In genomic region chr11:72153122-72153862, GRCm38 (mm10) we compare ENCODE assay signal across 22 mouse cellular contexts. TPM values are rescaled to one million over a fixed set of nuclear protein-coding genes. Genes with fewer than 3 reads are reported as not detected.
DNase-seq lines count a peak whose midpoint lies in the region; ATAC-seq and TF ChIP-seq lines count a peak whose summit lies in the region.
"Had no signal": no experiment of that assay in that cellular context is flagged by ENCODE, and none has a peak within 500 bp of the region (broad histone marks: within the 10 kb centered on the region; RNA-seq: fewer than 3 reads in every experiment).

No protein-coding gene starts in this region.

- H3K9ac ChIP-seq in kidney, embryonic 16.5 days (replicated peaks; ENCODE audit: low read length), result no peak overlapping the region
- no peak overlapping the region for H3K9ac ChIP-seq in midbrain, embryonic 11.5 days (ENCODE audit: low read length)
- H3K9ac ChIP-seq in midbrain, embryonic 14.5 days (replicated peaks; ENCODE audit: low read length), result no peak overlapping the region
- no peak overlapping the region for H3K9ac ChIP-seq in lung, embryonic 14.5 days
- H3K9ac ChIP-seq: forebrain, embryonic 12.5 days; heart, embryonic 15.5 days; hindbrain, embryonic 15.5 days; intestine, embryonic 15.5 days; liver, embryonic 12.5 days; midbrain, embryonic 12.5 days had no signal

- TF ChIP-seq CTCF in lung, embryonic 14.5 days (IDR thresholded peaks at IDR 0.05; ENCODE audit: low read depth), result no peak
- TF ChIP-seq CTCF in olfactory bulb, adult 2 months (IDR thresholded peaks at IDR 0.05; ENCODE audit: insufficient read depth, low read depth, low read length), result no peak

- no peak overlapping the region for H3K4me2 ChIP-seq in kidney, embryonic 16.5 days (replicated peaks; ENCODE audit: low read depth, low read length)
- no peak overlapping the region for H3K4me2 ChIP-seq in midbrain, embryonic 11.5 days
- no peak overlapping the region for H3K4me2 ChIP-seq in midbrain, embryonic 14.5 days (ENCODE audit: low read length)
- no peak overlapping the region for H3K4me2 ChIP-seq in lung, embryonic 14.5 days
- H3K4me2 ChIP-seq: forebrain, embryonic 12.5 days; heart, embryonic 15.5 days; hindbrain, embryonic 15.5 days; intestine, embryonic 15.5 days; liver, embryonic 12.5 days; midbrain, embryonic 12.5 days had no signal

- no peaks in the 10 kb centered on the region for H3K9me3 ChIP-seq in kidney, embryonic 16.5 days (ENCODE audit: low read length)
- H3K9me3 ChIP-seq in midbrain, embryonic 11.5 days (ENCODE audit: control insufficient read depth, low read length), result no peaks in the 10 kb centered on the region
- no peaks in the 10 kb centered on the region for H3K9me3 ChIP-seq in midbrain, embryonic 14.5 days (ENCODE audit: control insufficient read depth, low read length)
- H3K9me3 ChIP-seq in lung, embryonic 14.5 days (ENCODE audit: low read depth, low read length), result no peaks in the 10 kb centered on the region
- H3K9me3 ChIP-seq: forebrain, embryonic 12.5 days; heart, embryonic 15.5 days; hindbrain, embryonic 15.5 days; intestine, embryonic 15.5 days; liver, embryonic 12.5 days; midbrain, embryonic 12.5 days had no signal

- peak; percentile 62; the same call in 1 of the 2 replicates for ATAC-seq in kidney, embryonic 16.5 days (ENCODE audit: low FRiP score, low TSS enrichment)
- no peak; the same call in 1 of the 2 replicates for ATAC-seq in midbrain, embryonic 11.5 days (ENCODE audit: low FRiP score)
- ATAC-seq in midbrain, embryonic 14.5 days (ENCODE audit: low FRiP score, low TSS enrichment), result no peak
- ATAC-seq in lung, embryonic 14.5 days (ENCODE audit: insufficient read depth), result peak; percentile 38; the same call in 1 of the 2 replicates
- ATAC-seq in granulocyte monocyte progenitor cell, adult 5-6 weeks (replicated peaks; ENCODE audit: poor library complexity, severe bottlenecking), result no peak
- ATAC-seq: intestine, embryonic 15.5 days; liver, embryonic 12.5 days had no signal

- peaks cover 8% of the 10 kb centered on the region for H3K4me1 ChIP-seq in kidney, embryonic 16.5 days (ENCODE audit: insufficient read depth, low read length)
- H3K4me1 ChIP-seq in midbrain, embryonic 11.5 days (ENCODE audit: control insufficient read depth, insufficient read depth, low read length), result peaks cover 10% of the 10 kb centered on the region
- H3K4me1 ChIP-seq in midbrain, embryonic 14.5 days (ENCODE audit: control insufficient read depth, insufficient read depth, low read length), result peaks cover 17% of the 10 kb centered on the region
- no peaks in the 10 kb centered on the region for H3K4me1 ChIP-seq in lung, embryonic 14.5 days (ENCODE audit: insufficient read depth)
- peaks cover 28% of the 10 kb centered on the region for H3K4me1 ChIP-seq in olfactory bulb, adult 2 months (ENCODE audit: control insufficient read depth, insufficient read depth, low read length)
- H3K4me1 ChIP-seq: heart, embryonic 15.5 days; liver, embryonic 12.5 days had no signal

- H3K27me3 ChIP-seq in kidney, embryonic 16.5 days (ENCODE audit: insufficient read depth, low read length), result no peaks in the 10 kb centered on the region
- no peaks in the 10 kb centered on the region for H3K27me3 ChIP-seq in midbrain, embryonic 11.5 days (ENCODE audit: control insufficient read depth, insufficient read depth, low read length)
- no peaks in the 10 kb centered on the region for H3K27me3 ChIP-seq in midbrain, embryonic 14.5 days (ENCODE audit: control insufficient read depth, insufficient read depth, low read length)
- no peaks in the 10 kb centered on the region for H3K27me3 ChIP-seq in lung, embryonic 14.5 days (ENCODE audit: insufficient read depth, low read length)
- H3K27me3 ChIP-seq: forebrain, embryonic 12.5 days; heart, embryonic 15.5 days; hindbrain, embryonic 15.5 days; intestine, embryonic 15.5 days; liver, embryonic 12.5 days; midbrain, embryonic 12.5 days had no signal

- H3K36me3 ChIP-seq in kidney, embryonic 16.5 days (ENCODE audit: insufficient read depth, low read length), result peaks cover 13% of the 10 kb centered on the region; the same call in 1 of the 2 replicates
- peaks cover 8% of the 10 kb centered on the region for H3K36me3 ChIP-seq in midbrain, embryonic 11.5 days (ENCODE audit: control insufficient read depth, insufficient read depth, low read length)
- H3K36me3 ChIP-seq in midbrain, embryonic 14.5 days (ENCODE audit: control insufficient read depth, insufficient read depth, low read length), result peaks cover 51% of the 10 kb centered on the region
- H3K36me3 ChIP-seq in lung, embryonic 14.5 days (ENCODE audit: insufficient read depth), result peaks cover 27% of the 10 kb centered on the region

- no peak overlapping the region for H3K4me3 ChIP-seq in kidney, embryonic 16.5 days (ENCODE audit: low read length)
- no peak overlapping the region for H3K4me3 ChIP-seq in midbrain, embryonic 11.5 days (ENCODE audit: low read depth, low read length)
- H3K4me3 ChIP-seq in midbrain, embryonic 14.5 days (replicated peaks; ENCODE audit: low read depth, low read length), result no peak overlapping the region
- H3K4me3 ChIP-seq in lung, embryonic 14.5 days (ENCODE audit: low read depth, low read length), result no peak overlapping the region
- no peak overlapping the region for H3K4me3 ChIP-seq in olfactory bulb, adult 2 months (ENCODE audit: insufficient read depth, low read depth, low read length)
- H3K4me3 ChIP-seq: forebrain, embryonic 12.5 days; heart, embryonic 15.5 days; hindbrain, embryonic 15.5 days; intestine, embryonic 15.5 days; liver, embryonic 12.5 days; midbrain, embryonic 12.5 days had no signal

- DNase-seq in kidney, adult 8-10 months, result no peak
- peak; percentile 78 for DNase-seq in midbrain, embryonic 11.5 days (ENCODE audit: low spot score, missing footprints)
- DNase-seq in midbrain, embryonic 14.5 days, result no peak
- DNase-seq in lung, embryonic 14.5 days, result no peak
- no peak for DNase-seq in embryo, embryonic 9.5 days (ENCODE audit: extremely low spot score)
- DNase-seq: adrenal gland, postnatal 10 days; cerebellum, adult 9-10 months; gastrocnemius, postnatal 10 days; heart, postnatal 4 days; layer of hippocampus, postnatal 36 days; thymus, postnatal 4 days had no signal

- H3K27ac ChIP-seq in kidney, embryonic 16.5 days (ENCODE audit: low read length), result peak overlapping the region; percentile 57
- H3K27ac ChIP-seq in midbrain, embryonic 11.5 days (ENCODE audit: low read depth, low read length), result no peak overlapping the region
- H3K27ac ChIP-seq in midbrain, embryonic 14.5 days (replicated peaks; ENCODE audit: low read depth, low read length), result no peak overlapping the region
- H3K27ac ChIP-seq in lung, embryonic 14.5 days (ENCODE audit: low read depth), result no peak overlapping the region
- peak overlapping the region; percentile 31; the same call in 1 of the 2 replicates for H3K27ac ChIP-seq in olfactory bulb, adult 2 months (ENCODE audit: insufficient read depth, low read depth, low read length)
- H3K27ac ChIP-seq: forebrain, embryonic 12.5 days; heart, embryonic 15.5 days; hindbrain, embryonic 15.5 days; intestine, embryonic 15.5 days; liver, embryonic 12.5 days; macrophage; midbrain, embryonic 12.5 days had no signal

- TF ChIP-seq POLR2A in olfactory bulb, adult 2 months (IDR thresholded peaks at IDR 0.05; ENCODE audit: insufficient read depth, low read depth, low read length), result no peak

- WGBS in kidney, embryonic 16.5 days, result 69% methylated on average over 12 of the region's 12 CpGs
- 75% methylated on average over 12 of the region's 12 CpGs for WGBS in midbrain, embryonic 11.5 days
- WGBS in midbrain, embryonic 14.5 days, result 76% methylated on average over 12 of the region's 12 CpGs
- WGBS in lung, embryonic 14.5 days, result 75% methylated on average over 12 of the region's 12 CpGs
- 82% methylated on average over 12 of the region's 12 CpGs for WGBS in olfactory bulb, adult 2 months

RNA-seq across cellular contexts. Expression of gene Pitpnm3, which starts 17.7 kb away (rescaled TPM):
- polyA plus RNA-seq in kidney, embryonic 16.5 days (2015; fragmentation: Nextera tagmentation; extraction: Ambion mirVana), result 0.15 and 0.16 TPM in 2 replicates
- 0.56 and 0.99 TPM in 2 replicates for polyA plus RNA-seq in midbrain, embryonic 11.5 days (2014; fragmentation: Nextera tagmentation; extraction: Ambion mirVana)
- polyA plus RNA-seq in midbrain, embryonic 14.5 days (2014; fragmentation: Nextera tagmentation; extraction: Ambion mirVana), result 4.0 and 5.0 TPM in 2 replicates
- 0.89 and 1.0 TPM in 2 replicates for polyA plus RNA-seq in lung, embryonic 14.5 days (2014; fragmentation: Nextera tagmentation; extraction: Ambion mirVana)
- not detected in 2 replicates for polyA plus RNA-seq in olfactory bulb, adult 2 months (2012; ENCODE audit: insufficient read depth, insufficient read length, low replicate concordance, missing spikeins)
- total RNA-seq in granulocyte monocyte progenitor cell, adult 5-6 weeks (2014; fragmentation: Nextera tagmentation), result not detected in 2 replicates
- not detected in 2 replicates for total RNA-seq in granulocyte monocyte progenitor cell, adult 5-6 weeks (2017)
- total RNA-seq: common myeloid progenitor, adult 5-6 weeks had no signal
- polyA plus RNA-seq: macrophage had no signal

RNA-seq across cellular contexts. Expression of gene Gm43951, which starts 53.3 kb away (rescaled TPM):
- polyA plus RNA-seq in kidney, embryonic 16.5 days (2015; fragmentation: Nextera tagmentation; extraction: Ambion mirVana), result 0.09 and 0.21 TPM in 2 replicates
- polyA plus RNA-seq in midbrain, embryonic 11.5 days (2014; fragmentation: Nextera tagmentation; extraction: Ambion mirVana), result 0.06 and 0.12 TPM in 2 replicates
- polyA plus RNA-seq in midbrain, embryonic 14.5 days (2014; fragmentation: Nextera tagmentation; extraction: Ambion mirVana), result 0.12 and 0.19 TPM in 2 replicates
- not detected in 2 replicates for polyA plus RNA-seq in lung, embryonic 14.5 days (2014; fragmentation: Nextera tagmentation; extraction: Ambion mirVana)
- polyA plus RNA-seq in olfactory bulb, adult 2 months (2012; ENCODE audit: insufficient read depth, insufficient read length, low replicate concordance, missing spikeins), result not detected in 2 replicates
- 0.21 TPM in 1 of 2 replicates, not detected in the other for total RNA-seq in granulocyte monocyte progenitor cell, adult 5-6 weeks (2014; fragmentation: Nextera tagmentation)
- 1.0 and 1.1 TPM in 2 replicates for total RNA-seq in granulocyte monocyte progenitor cell, adult 5-6 weeks (2017)

RNA-seq across cellular contexts. Expression of gene 4933427D14Rik, which starts 54.0 kb away (rescaled TPM):
- 11.7 and 13.1 TPM in 2 replicates for polyA plus RNA-seq in kidney, embryonic 16.5 days (2015; fragmentation: Nextera tagmentation; extraction: Ambion mirVana)
- polyA plus RNA-seq in midbrain, embryonic 11.5 days (2014; fragmentation: Nextera tagmentation; extraction: Ambion mirVana), result 19.5 and 20.2 TPM in 2 replicates
- 16.9 and 22.2 TPM in 2 replicates for polyA plus RNA-seq in midbrain, embryonic 14.5 days (2014; fragmentation: Nextera tagmentation; extraction: Ambion mirVana)
- 14.3 and 18.3 TPM in 2 replicates for polyA plus RNA-seq in lung, embryonic 14.5 days (2014; fragmentation: Nextera tagmentation; extraction: Ambion mirVana)
- not detected in 2 replicates for polyA plus RNA-seq in olfactory bulb, adult 2 months (2012; ENCODE audit: insufficient read depth, insufficient read length, low replicate concordance, missing spikeins)
- total RNA-seq in granulocyte monocyte progenitor cell, adult 5-6 weeks (2014; fragmentation: Nextera tagmentation), result 10.4 and 12.1 TPM in 2 replicates
- total RNA-seq in granulocyte monocyte progenitor cell, adult 5-6 weeks (2017), result 7.2 and 34.4 TPM in 2 replicates

RNA-seq across cellular contexts. Expression of gene Txndc17, which starts 54.1 kb away (rescaled TPM):
- 207 and 210 TPM in 2 replicates for polyA plus RNA-seq in kidney, embryonic 16.5 days (2015; fragmentation: Nextera tagmentation; extraction: Ambion mirVana)
- 163 and 168 TPM in 2 replicates for polyA plus RNA-seq in midbrain, embryonic 11.5 days (2014; fragmentation: Nextera tagmentation; extraction: Ambion mirVana)
- 137 and 150 TPM in 2 replicates for polyA plus RNA-seq in midbrain, embryonic 14.5 days (2014; fragmentation: Nextera tagmentation; extraction: Ambion mirVana)
- 182 and 190 TPM in 2 replicates for polyA plus RNA-seq in lung, embryonic 14.5 days (2014; fragmentation: Nextera tagmentation; extraction: Ambion mirVana)
- not detected in 2 replicates for polyA plus RNA-seq in olfactory bulb, adult 2 months (2012; ENCODE audit: insufficient read depth, insufficient read length, low replicate concordance, missing spikeins)
- 115 and 151 TPM in 2 replicates for total RNA-seq in granulocyte monocyte progenitor cell, adult 5-6 weeks (2014; fragmentation: Nextera tagmentation)
- total RNA-seq in granulocyte monocyte progenitor cell, adult 5-6 weeks (2017), result 36.3 and 66.3 TPM in 2 replicates

Comparison
In these comparisons a context has a peak if more than half of its experiments do, and no peak if none do; other contexts are left out.
1. ATAC-seq: peak in kidney, embryonic 16.5 days (single experiment) and lung, embryonic 14.5 days (single experiment); none in midbrain, embryonic 11.5 days (single experiment), midbrain, embryonic 14.5 days (single experiment) and granulocyte monocyte progenitor cell, adult 5-6 weeks (single experiment).
2. H3K27ac ChIP-seq: peak in kidney, embryonic 16.5 days (single experiment) and olfactory bulb, adult 2 months (single experiment); none in midbrain, embryonic 11.5 days (single experiment), midbrain, embryonic 14.5 days (single experiment) and lung, embryonic 14.5 days (single experiment).